In the genomic region with DNA sequence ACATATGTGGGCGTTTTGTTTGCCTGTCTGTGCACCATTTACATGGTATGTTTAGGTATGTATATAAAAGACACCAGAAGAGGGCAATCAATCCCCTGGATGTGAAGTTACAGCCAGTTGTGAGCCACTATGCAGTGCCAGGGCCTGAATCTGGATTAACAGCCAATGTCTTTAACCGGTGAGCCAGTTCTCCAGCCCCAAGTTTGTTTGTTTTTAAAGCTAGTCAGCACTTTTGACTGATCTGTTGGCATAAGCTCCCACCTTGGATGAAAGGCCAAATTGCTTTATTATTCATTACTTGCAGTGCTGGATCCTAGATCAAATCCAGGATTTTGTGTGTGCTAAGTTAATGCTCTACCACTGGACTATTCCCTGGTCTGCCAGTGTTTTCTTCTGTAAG, we compare ENCODE assay signal across 8 mouse cellular contexts. TPM values are rescaled to one million over a fixed set of nuclear protein-coding genes. Genes with fewer than 3 reads are reported as not detected.
DNase-seq lines count a peak whose midpoint lies in the region; ATAC-seq lines count a peak whose summit lies in the region.

No protein-coding gene starts in this region.

- H3K4me2 ChIP-seq in heart, embryonic 14.5 days (ENCODE audit: low read length) = peak overlapping the region; percentile 81
- H3K4me2 ChIP-seq in midbrain, embryonic 11.5 days = peak overlapping the region; percentile 91; the same call in 1 of the 2 replicates

- 70% methylated on average over 2 of the region's 2 CpGs for WGBS in heart, embryonic 14.5 days
- 66% methylated on average over 2 of the region's 2 CpGs for WGBS in midbrain, embryonic 11.5 days

- no peaks in the 10 kb centered on the region for H3K9me3 ChIP-seq in heart, embryonic 14.5 days (ENCODE audit: control insufficient read depth, low read length)
- H3K9me3 ChIP-seq in midbrain, embryonic 11.5 days (ENCODE audit: control insufficient read depth, low read length) = no peaks in the 10 kb centered on the region

- peak overlapping the region; percentile 79 to 83; a peak in 2 of 4 replicates for H3K4me3 ChIP-seq in heart, embryonic 14.5 days (ENCODE audit: control insufficient read depth in 1 of 2, insufficient read depth in 1 of 2, low read depth in 1 of 2, low read length in 2 of 2)
- H3K4me3 ChIP-seq in midbrain, embryonic 11.5 days (ENCODE audit: low read depth, low read length) = no peak overlapping the region

- H3K9ac ChIP-seq in heart, embryonic 14.5 days (ENCODE audit: low read length) = peak overlapping the region; percentile 82
- no peak overlapping the region for H3K9ac ChIP-seq in midbrain, embryonic 11.5 days (ENCODE audit: low read length)

- intact Hi-C loops in heart, postnatal 25 days (cut with DNase I) = loop anchor here (2.0 kb wide), 1 partner anchor 59 kb away; no protein-coding TSS in a partner anchor

- no peaks in the 10 kb centered on the region for H3K27me3 ChIP-seq in heart, embryonic 14.5 days (ENCODE audit: control insufficient read depth, insufficient read depth, low read length)
- no peaks in the 10 kb centered on the region for H3K27me3 ChIP-seq in midbrain, embryonic 11.5 days (ENCODE audit: control insufficient read depth, insufficient read depth, low read length)

- ATAC-seq in heart, embryonic 14.5 days (ENCODE audit: insufficient number of reproducible peaks, insufficient read depth, low FRiP score, low read depth) = no peak
- no peak for ATAC-seq in midbrain, embryonic 11.5 days (ENCODE audit: low FRiP score)
- ATAC-seq in erythroid progenitor cell, adult 5-6 weeks (replicated peaks; ENCODE audit: low FRiP score, poor library complexity, severe bottlenecking) = no peak

- H3K36me3 ChIP-seq in heart, embryonic 14.5 days (ENCODE audit: control insufficient read depth, insufficient read depth, low read length) = no peaks in the 10 kb centered on the region
- H3K36me3 ChIP-seq in midbrain, embryonic 11.5 days (ENCODE audit: control insufficient read depth, insufficient read depth, low read length) = no peaks in the 10 kb centered on the region

- peak overlapping the region; percentile 84 to 89 for H3K27ac ChIP-seq in heart, embryonic 14.5 days (replicated peaks in 1 of 2; ENCODE audit: control insufficient read depth in 1 of 2, insufficient read depth in 1 of 2, low read depth in 2 of 2, low read length in 2 of 2)
- H3K27ac ChIP-seq in midbrain, embryonic 11.5 days (ENCODE audit: low read depth, low read length) = no peak overlapping the region

- H3K4me1 ChIP-seq in heart, embryonic 14.5 days (ENCODE audit: control insufficient read depth in 2 of 2, insufficient read depth in 2 of 2, low read length in 2 of 2) = peaks cover 0 to 19% of the 10 kb centered on the region in 2 experiments
- peaks cover 10% of the 10 kb centered on the region for H3K4me1 ChIP-seq in midbrain, embryonic 11.5 days (ENCODE audit: control insufficient read depth, insufficient read depth, low read length)

- no peak for DNase-seq in heart, postnatal 25 days (ENCODE audit: low spot score)
- DNase-seq in NIH3T3 (ENCODE audit: low read depth) = peak; percentile 63
- DNase-seq in induced T-regulatory cell, adult 2 months (ENCODE audit: low read depth) = peak; percentile 35
- DNase-seq in midbrain, embryonic 11.5 days (ENCODE audit: low spot score, missing footprints) = no peak
- no peak for DNase-seq in layer of hippocampus, postnatal 36 days
- DNase-seq in ovary, postnatal 10 days (ENCODE audit: low spot score) = no peak

RNA-seq across cellular contexts. Expression of a gene that starts 1.3 kb away (rescaled TPM):
- polyA plus RNA-seq in heart, embryonic 14.5 days (2014; fragmentation: Nextera tagmentation; extraction: Ambion mirVana) = 22.5 and 25.7 TPM in 2 replicates
- 100 to 1,000 TPM in 1 of 2 experiments, 10 to 100 TPM in 1; 98.9 to 110 TPM for total RNA-seq in heart, postnatal 25 days (2021)
- polyA plus RNA-seq in midbrain, embryonic 11.5 days (2014; fragmentation: Nextera tagmentation; extraction: Ambion mirVana) = 12.1 and 12.8 TPM in 2 replicates
- 100 to 1,000 TPM; 170 to 180 TPM for total RNA-seq in layer of hippocampus, postnatal 36 days (2021)
- total RNA-seq in erythroid progenitor cell, adult 5-6 weeks (2015; ENCODE audit: low replicate concordance) = 3.8 and 9.7 TPM in 2 replicates
- total RNA-seq in erythroid progenitor cell, adult 5-6 weeks (2017; ENCODE audit: low replicate concordance) = 3.6 and 3.9 TPM in 2 replicates

RNA-seq across cellular contexts. Expression of a gene that starts 1.7 kb away (rescaled TPM):
- 1.8 and 3.3 TPM in 2 replicates for polyA plus RNA-seq in heart, embryonic 14.5 days (2014; fragmentation: Nextera tagmentation; extraction: Ambion mirVana)
- 1 to 10 TPM; 2.1 TPM for total RNA-seq in heart, postnatal 25 days (2021)
- 2.0 and 2.4 TPM in 2 replicates for polyA plus RNA-seq in midbrain, embryonic 11.5 days (2014; fragmentation: Nextera tagmentation; extraction: Ambion mirVana)
- 1 to 10 TPM; 6.7 to 7.6 TPM for total RNA-seq in layer of hippocampus, postnatal 36 days (2021)
- total RNA-seq in erythroid progenitor cell, adult 5-6 weeks (2015; ENCODE audit: low replicate concordance) = not detected in 2 replicates
- total RNA-seq in erythroid progenitor cell, adult 5-6 weeks (2017; ENCODE audit: low replicate concordance) = not detected in 2 replicates

Comparison
In these comparisons a context has a peak if more than half of its experiments do, and no peak if none do; other contexts are left out.
1. DNase-seq: peak in NIH3T3 (single experiment) and induced T-regulatory cell, adult 2 months (single experiment); none in heart, postnatal 25 days (single experiment), midbrain, embryonic 11.5 days (single experiment), layer of hippocampus, postnatal 36 days (0 of 2) and ovary, postnatal 10 days (single experiment).
2. RNA of a gene that starts 1.3 kb away (total RNA-seq): 170 to 180 TPM in layer of hippocampus, postnatal 36 days and 98.9 to 110 TPM in heart, postnatal 25 days; 3.6 to 9.7 TPM in erythroid progenitor cell, adult 5-6 weeks; every median in the first group is over 4 times any median in the second.